Mouse (Mus musculus): ENCODE data around the gene Fam229b.

DNA sequence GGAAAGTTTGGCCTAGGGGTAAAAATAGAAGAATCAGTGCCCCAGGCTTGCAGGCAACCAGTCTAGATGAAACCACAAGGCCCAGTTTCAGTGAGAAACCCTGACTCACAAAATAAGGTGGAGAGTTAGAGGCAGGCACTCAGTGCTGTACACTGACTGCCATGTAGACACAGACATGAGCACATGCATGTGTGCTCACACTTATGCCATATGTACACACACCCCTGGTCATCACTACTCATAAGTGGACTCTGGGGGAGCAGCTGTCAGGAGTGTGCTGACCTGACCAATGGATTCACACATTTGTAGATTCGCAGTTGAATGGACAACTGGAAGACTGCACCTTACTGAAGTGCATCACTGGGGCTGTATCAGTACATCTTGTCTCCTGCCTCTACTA is 27.7 kb upstream of the Fam229b start:
- TF ChIP-seq CTCF (IDR thresholded peaks at IDR 0.05) (no peak), POLR2A (IDR thresholded peaks at IDR 0.05; ENCODE audit: insufficient read depth, low read depth, low read length) (no peak), EP300 (IDR thresholded peaks at IDR 0.05; ENCODE audit: insufficient read depth, low read depth, low read length) (no peak)

Data from heart, adult 2 months (tissue).